Mouse (Mus musculus): ENCODE measurements around the gene Prdm13.

- TF ChIP-seq GATA1 (IDR thresholded peaks at IDR 0.05; ENCODE audit: low read length): no peak
- no peak for TF ChIP-seq TAL1 (IDR thresholded peaks at IDR 0.05; ENCODE audit: low read length)
These were observed 6.7 kb downstream of the Prdm13 start for GRCm38 (mm10) chr4:21678975-21679623.

Measured in erythroblast, embryonic 14.5 days (primary cell).